Mouse (Mus musculus): ENCODE data around the gene Fthl17c. TPM values are rescaled to one million over a fixed set of nuclear protein-coding genes. Genes with fewer than 3 reads are reported as not detected.

Gene Fthl17c
- polyA plus RNA-seq, 1 experiment from 2014 or later, result not detected

Other genes starting within 250 kb of the Fthl17c start
- not detected in 2 replicates for gene Ssx9, start 228.1 kb downstream of the Fthl17c start, polyA plus RNA-seq (2015; fragmentation: Nextera tagmentation; extraction: Ambion mirVana)
- gene Ssxb5, start 172.9 kb downstream of the Fthl17c start, polyA plus RNA-seq (2015; fragmentation: Nextera tagmentation; extraction: Ambion mirVana), result not detected in 2 replicates
- not detected in 2 replicates for gene Gm6592, start 132.6 kb downstream of the Fthl17c start, polyA plus RNA-seq (2015; fragmentation: Nextera tagmentation; extraction: Ambion mirVana)
- gene Gm5751, start 102.3 kb downstream of the Fthl17c start, polyA plus RNA-seq (2015; fragmentation: Nextera tagmentation; extraction: Ambion mirVana), result not detected in 2 replicates
- gene B630019K06Rik, start 84.2 kb downstream of the Fthl17c start, polyA plus RNA-seq (2015; fragmentation: Nextera tagmentation; extraction: Ambion mirVana), result 22.4 and 23.5 TPM in 2 replicates
- not detected in 2 replicates for gene Fthl17b, start 13.6 kb downstream of the Fthl17c start, polyA plus RNA-seq (2015; fragmentation: Nextera tagmentation; extraction: Ambion mirVana)
- not detected in 2 replicates for gene Fthl17d, start 10.2 kb upstream of the Fthl17c start, polyA plus RNA-seq (2015; fragmentation: Nextera tagmentation; extraction: Ambion mirVana)
- not detected in 2 replicates for gene Fthl17e, start 56.9 kb upstream of the Fthl17c start, polyA plus RNA-seq (2015; fragmentation: Nextera tagmentation; extraction: Ambion mirVana)
- not detected in 2 replicates for gene Fthl17f, start 86.5 kb upstream of the Fthl17c start, polyA plus RNA-seq (2015; fragmentation: Nextera tagmentation; extraction: Ambion mirVana)
- gene 4930402K13Rik, start 128.0 kb upstream of the Fthl17c start, polyA plus RNA-seq (2015; fragmentation: Nextera tagmentation; extraction: Ambion mirVana), result not detected in 2 replicates
- gene Lancl3, start 223.3 kb upstream of the Fthl17c start, polyA plus RNA-seq (2015; fragmentation: Nextera tagmentation; extraction: Ambion mirVana), result 4.9 and 5.2 TPM in 2 replicates

Data from hindbrain, embryonic 16.5 days (tissue).